Mouse (Mus musculus) G1E (cell line): Measurements from ENCODE around the gene Cavin1.

ENCODE experiments used
- CTCF ChIP-seq: IDR thresholded peaks from 2 replicates; pipeline ENCODE4 v1.5.1; 2012; ENCODE audit warnings: low read depth, low read length, inconsistent platforms, mixed read lengths
- TAL1 ChIP-seq: conservative IDR thresholded peaks from 2 replicates; pipeline ENCODE4 v1.6.1; 2012; ENCODE audit warnings: low read depth, low read length, inconsistent platforms, mixed read lengths

- TF ChIP-seq CTCF (no peak), TAL1 (no peak)
Observed at GRCm38 (mm10) chr11:100959464-100959810, 11.2 kb downstream of the Cavin1 start.
